Mouse (Mus musculus): ENCODE measurements around the gene Tle2. TPM values are rescaled to one million over a fixed set of nuclear protein-coding genes. Genes with fewer than 3 reads are reported as not detected.

Tle2 gene
- polyA plus RNA-seq, 1 experiment from 2014 or later, result 3.0 TPM

DNA sequence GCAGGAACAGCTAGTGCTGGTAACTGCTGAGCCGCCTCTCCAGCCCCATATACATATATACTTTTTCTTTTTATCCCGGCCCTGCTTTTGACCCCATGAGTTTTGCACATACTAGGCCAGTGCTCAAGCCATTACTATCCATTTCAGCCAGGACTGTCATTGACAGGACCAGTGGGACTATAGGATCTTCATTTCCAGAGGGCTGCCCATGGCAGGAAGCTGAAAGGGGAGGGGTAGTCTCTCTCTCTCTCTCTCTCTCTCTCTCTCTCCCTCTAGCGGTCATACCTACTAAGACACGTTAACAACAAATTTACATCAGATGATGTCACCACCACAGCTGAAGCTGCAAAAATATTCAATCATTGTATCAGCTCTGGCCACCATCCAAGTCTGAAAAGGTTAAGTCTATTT, 28.4 kb downstream of the Tle2 start:
- H3K4me2 ChIP-seq (replicated peaks; ENCODE audit: low read depth), result no peak overlapping the region
- peaks cover 17% of the 10 kb centered on the region for H3K4me1 ChIP-seq (replicated peaks; ENCODE audit: control insufficient read depth, insufficient read depth, low read length)
- no peaks in the 10 kb centered on the region for H3K9me3 ChIP-seq (ENCODE audit: control insufficient read depth)
- ATAC-seq, result no peak
- peak; percentile 83 for TF ChIP-seq CTCF (IDR thresholded peaks at IDR 0.05; ENCODE audit: low read depth)
- WGBS, result 24% methylated on average over 4 of the region's 4 CpGs
- no peak overlapping the region for H3K27ac ChIP-seq (ENCODE audit: low read depth, low read length)
- H3K36me3 ChIP-seq (ENCODE audit: control insufficient read depth, insufficient read depth), result no peaks in the 10 kb centered on the region
- no peak overlapping the region for H3K9ac ChIP-seq (ENCODE audit: low read depth, low read length)
- no peak overlapping the region for H3K4me3 ChIP-seq (ENCODE audit: low read depth, low read length)
- no peaks in the 10 kb centered on the region for H3K27me3 ChIP-seq (replicated peaks; ENCODE audit: control insufficient read depth, insufficient read depth, low read length)

- no peak for TF ChIP-seq CTCF (IDR thresholded peaks at IDR 0.05; ENCODE audit: low read depth)
- Histone ChIP-seq H3K36me3 (ENCODE audit: control insufficient read depth, insufficient read depth) (no peaks in the 10 kb centered on the region), H3K4me1 (replicated peaks; ENCODE audit: control insufficient read depth, insufficient read depth, low read length) (peaks cover 17% of the 10 kb centered on the region), H3K9ac (ENCODE audit: low read depth, low read length) (no peak overlapping the region), H3K4me3 (ENCODE audit: low read depth, low read length) (no peak overlapping the region), H3K4me2 (replicated peaks; ENCODE audit: low read depth) (peak overlapping the region; percentile 68), H3K27ac (ENCODE audit: low read depth, low read length) (peak overlapping the region; percentile 28; the same call in 1 of the 2 replicates), H3K27me3 (replicated peaks; ENCODE audit: control insufficient read depth, insufficient read depth, low read length) (no peaks in the 10 kb centered on the region), H3K9me3 (ENCODE audit: control insufficient read depth) (no peaks in the 10 kb centered on the region)
- 69% methylated on average over 12 of the region's 12 CpGs for WGBS
- ATAC-seq, result 0 out of 2 replicates have a peak, but pooled peaks have one; percentile 0
Observed at GRCm38 (mm10) chr10:81604019-81604967, 29.9 kb downstream of the Tle2 start.

- H3K27me3 ChIP-seq (replicated peaks; ENCODE audit: control insufficient read depth, insufficient read depth, low read length), result no peaks in the 10 kb centered on the region
- H3K4me1 ChIP-seq (replicated peaks; ENCODE audit: control insufficient read depth, insufficient read depth, low read length), result peaks cover 17% of the 10 kb centered on the region
- no peaks in the 10 kb centered on the region for H3K36me3 ChIP-seq (ENCODE audit: control insufficient read depth, insufficient read depth)
- peak overlapping the region; percentile 71 for H3K27ac ChIP-seq (ENCODE audit: low read depth, low read length)
- peak; percentile 31; the same call in 1 of the 2 replicates for ATAC-seq
- H3K9ac ChIP-seq (ENCODE audit: low read depth, low read length), result peak overlapping the region; percentile 28; the same call in 1 of the 2 replicates
- peak overlapping the region; percentile 68 for H3K4me2 ChIP-seq (replicated peaks; ENCODE audit: low read depth)
- peak; percentile 94 for TF ChIP-seq CTCF (IDR thresholded peaks at IDR 0.05; ENCODE audit: low read depth)
- H3K9me3 ChIP-seq (ENCODE audit: control insufficient read depth), result no peaks in the 10 kb centered on the region
- H3K4me3 ChIP-seq (ENCODE audit: low read depth, low read length), result peak overlapping the region; percentile 45
- WGBS, result 20% methylated on average over 29 of the region's 29 CpGs
Observed at GRCm38 (mm10) chr10:81604968-81605665, 30.8 kb downstream of the Tle2 start.

- Histone ChIP-seq H3K27ac (ENCODE audit: low read depth, low read length) (peak overlapping the region; percentile 71), H3K4me1 (replicated peaks; ENCODE audit: control insufficient read depth, insufficient read depth, low read length) (peaks cover 17% of the 10 kb centered on the region), H3K9ac (ENCODE audit: low read depth, low read length) (peak overlapping the region; percentile 28; the same call in 1 of the 2 replicates), H3K27me3 (replicated peaks; ENCODE audit: control insufficient read depth, insufficient read depth, low read length) (no peaks in the 10 kb centered on the region), H3K4me2 (replicated peaks; ENCODE audit: low read depth) (peak overlapping the region; percentile 68), H3K36me3 (ENCODE audit: control insufficient read depth, insufficient read depth) (no peaks in the 10 kb centered on the region), H3K4me3 (ENCODE audit: low read depth, low read length) (peak overlapping the region; percentile 45), H3K9me3 (ENCODE audit: control insufficient read depth) (no peaks in the 10 kb centered on the region)
- peak; percentile 15 for ATAC-seq
- TF ChIP-seq CTCF (IDR thresholded peaks at IDR 0.05; ENCODE audit: low read depth), result no peak
- under 1% methylated on average over 14 of the region's 14 CpGs for WGBS
Observed at GRCm38 (mm10) chr10:81605666-81605973, 31.3 kb downstream of the Tle2 start.

DNA sequence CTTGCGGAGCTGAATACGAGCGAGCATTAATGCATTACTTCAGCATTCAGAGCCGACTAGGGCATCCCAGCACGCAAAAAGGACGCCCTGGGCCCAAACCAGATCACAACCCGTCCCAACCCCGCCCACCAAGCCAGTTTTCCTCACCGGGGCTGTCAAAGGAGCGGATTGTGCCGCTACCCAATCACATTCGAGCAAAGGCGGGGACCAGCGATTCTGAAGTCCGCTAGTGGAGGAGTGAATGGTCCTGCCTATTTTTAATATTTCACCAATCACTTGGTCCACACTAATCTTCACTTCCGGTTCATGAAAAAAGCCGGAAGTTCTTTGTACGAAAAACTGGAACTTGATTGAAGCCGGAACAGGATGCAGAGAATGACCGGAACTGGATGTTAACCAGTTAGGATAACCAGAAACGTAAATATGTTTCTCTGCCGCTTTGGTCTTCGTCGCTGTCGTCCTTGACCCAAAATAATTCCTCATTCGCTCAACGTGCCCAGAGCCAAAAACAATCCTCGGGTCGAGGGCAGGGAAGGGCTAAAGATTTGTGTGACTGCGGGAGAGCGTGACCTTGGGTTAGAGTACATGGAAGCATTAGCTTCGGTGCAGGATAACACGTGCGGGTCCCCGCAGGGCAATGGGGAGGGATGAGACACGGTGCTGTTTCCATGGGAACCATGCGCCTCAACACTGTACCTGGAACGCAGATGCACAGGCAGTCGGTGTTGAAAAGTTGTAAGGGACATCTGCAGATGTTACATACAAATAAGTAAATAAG, 31.8 kb downstream of the Tle2 start, which contains the start of gene BC025920:
Gene BC025920, plus strand, starts transcription at position 297 of the 778 bp plus-strand sequence.
- peak within 1 kb of the TSS; percentile 75 for H3K4me2 ChIP-seq (replicated peaks; ENCODE audit: low read depth)
- H3K36me3 ChIP-seq (ENCODE audit: control insufficient read depth, insufficient read depth), result no peaks in the 10 kb centered on the region
- H3K4me3 ChIP-seq (ENCODE audit: low read depth, low read length), result peak within 1 kb of the TSS; percentile 45
- H3K4me1 ChIP-seq (replicated peaks; ENCODE audit: control insufficient read depth, insufficient read depth, low read length), result peaks cover 17% of the 10 kb centered on the region
- WGBS, result 1% methylated on average over 39 of the region's 39 CpGs
- ATAC-seq, result peak; percentile 88
- H3K9ac ChIP-seq (ENCODE audit: low read depth, low read length), result peak within 1 kb of the TSS; percentile 28; the same call in 1 of the 2 replicates
- no peaks in the 10 kb centered on the region for H3K27me3 ChIP-seq (replicated peaks; ENCODE audit: control insufficient read depth, insufficient read depth, low read length)
- TF ChIP-seq CTCF (IDR thresholded peaks at IDR 0.05; ENCODE audit: low read depth), result no peak
- H3K27ac ChIP-seq (ENCODE audit: low read depth, low read length), result peak within 1 kb of the TSS; percentile 89
- H3K9me3 ChIP-seq (ENCODE audit: control insufficient read depth), result peaks cover 3% of the 10 kb centered on the region; the same call in 1 of the 2 replicates

Data from intestine, postnatal 0 days (tissue).